Mouse (Mus musculus) olfactory bulb, adult 2 months (tissue): ENCODE results near the gene Rpl32. TPM values are rescaled to one million over a fixed set of nuclear protein-coding genes. Genes with fewer than 3 reads are reported as not detected.

Experiments
- H3K27ac ChIP-seq: fragments of 200-500 bp; 2 replicates; pipeline ENCODE4 v1.5.1; 2012; ENCODE audit warnings: low read depth, low read length; ENCODE audit not compliant: insufficient read depth
- H3K4me1 ChIP-seq: fragments of 200-500 bp; 2 replicates; pipeline ENCODE4 v1.6.1; 2012; ENCODE audit warnings: low read length; ENCODE audit not compliant: control insufficient read depth, insufficient read depth
- H3K4me3 ChIP-seq: fragments of 200-500 bp; 2 replicates; pipeline ENCODE4 v1.5.1; 2012; ENCODE audit warnings: mild to moderate bottlenecking, low read depth, low read length, moderate library complexity; ENCODE audit not compliant: insufficient read depth
- CTCF ChIP-seq: fragments of 200-500 bp; IDR thresholded peaks from 2 replicates; pipeline ENCODE4 v1.5.1; 2012; ENCODE audit warnings: low read depth, mild to moderate bottlenecking, low read length, moderate library complexity; ENCODE audit not compliant: insufficient read depth
- POLR2A ChIP-seq: fragments of 200-500 bp; IDR thresholded peaks from 2 replicates; pipeline ENCODE4 v1.6.1; 2012; ENCODE audit warnings: mild to moderate bottlenecking, low read depth, low read length, moderate library complexity; ENCODE audit not compliant: insufficient read depth
- WGBS: fragments of 180-500 bp; shearing (Covaris S2); methylation state at CpG from one replicate; pipeline ENCODE4 v1.1.7; 2018; 5-methylcytosine and 5-hydroxymethylcytosine counted together
- polyA plus RNA-seq: library from polyadenylated mRNA; stranded (reverse); fragments of >200 nt; gene quantifications from 2 replicates; pipeline ENCODE4 v1.2.4, GENCODE M21; 2012; ENCODE audit warnings: low replicate concordance; ENCODE audit not compliant: missing spikeins, insufficient read depth, insufficient read length

Gene Rpl32
- polyA plus RNA-seq, 1 experiment = 886 TPM

GRCm38 (mm10) chr6:115773966-115774413, 34.6 kb downstream of the Rpl32 start:
- TF ChIP-seq POLR2A (no peak), CTCF (no peak)
- no peak overlapping the region for H3K27ac ChIP-seq
- WGBS = 2% methylated on average over 14 of the region's 14 CpGs
- peaks cover 18% of the 10 kb centered on the region for H3K4me1 ChIP-seq
- peak overlapping the region; percentile 59 for H3K4me3 ChIP-seq

DNA sequence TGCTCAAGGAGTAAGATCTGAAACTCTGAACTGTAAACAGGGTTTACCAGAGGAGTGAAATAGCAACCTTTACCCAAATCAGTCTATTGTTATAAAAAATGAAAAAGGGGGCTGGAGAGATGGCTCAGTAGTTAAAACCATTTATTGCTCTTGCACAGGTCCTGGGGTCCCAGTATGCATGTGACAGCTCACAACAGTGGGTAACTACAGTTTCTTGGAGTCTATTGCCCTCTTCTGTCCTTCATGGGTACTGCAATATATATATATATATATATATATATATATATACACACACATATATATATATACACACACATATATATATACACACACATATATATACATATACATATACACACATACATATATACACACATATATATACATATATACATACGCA, 35.9 kb downstream of the Rpl32 start:
- TF ChIP-seq POLR2A = no peak
- TF ChIP-seq CTCF = no peak

DNA sequence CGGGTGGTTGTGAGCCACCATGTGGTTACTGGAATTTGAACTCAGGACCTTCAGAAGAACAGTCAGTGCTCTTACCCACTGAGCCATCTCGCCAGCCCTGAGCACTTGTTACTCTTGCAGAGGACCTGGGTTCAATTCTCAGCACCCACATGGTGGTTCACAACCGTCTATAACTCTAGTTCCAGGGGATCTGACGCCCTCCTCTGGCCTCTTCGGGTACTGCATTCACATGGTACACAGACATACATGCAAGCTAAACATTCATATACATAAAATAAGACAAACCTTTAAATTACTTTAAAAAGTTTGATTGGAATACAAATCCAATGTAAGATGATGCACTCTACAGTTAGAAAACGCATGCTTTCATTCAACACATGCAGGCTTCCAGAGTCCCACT, 36.3 kb downstream of the Rpl32 start:
- Histone ChIP-seq H3K4me3 (no peak overlapping the region), H3K4me1 (peaks cover 18% of the 10 kb centered on the region), H3K27ac (no peak overlapping the region)
- TF ChIP-seq POLR2A = no peak
- no peak for TF ChIP-seq CTCF
- 85% methylated on average over 6 of the region's 6 CpGs for WGBS

More for the DNA sequence above, 35.9 kb downstream of the Rpl32 start:
- H3K4me3 ChIP-seq = no peak overlapping the region
- H3K27ac ChIP-seq = no peak overlapping the region
- WGBS = 100% methylated on average over 1 of the region's 1 CpGs
- peaks cover 18% of the 10 kb centered on the region for H3K4me1 ChIP-seq

- Histone ChIP-seq H3K4me3 (no peak overlapping the region), H3K4me1 (peaks cover 16% of the 10 kb centered on the region), H3K27ac (no peak overlapping the region)
- TF ChIP-seq CTCF (no peak), POLR2A (no peak)
- WGBS = 81% methylated on average over 4 of the region's 4 CpGs
Observed at GRCm38 (mm10) chr6:115770852-115771251, 37.7 kb downstream of the Rpl32 start.

DNA sequence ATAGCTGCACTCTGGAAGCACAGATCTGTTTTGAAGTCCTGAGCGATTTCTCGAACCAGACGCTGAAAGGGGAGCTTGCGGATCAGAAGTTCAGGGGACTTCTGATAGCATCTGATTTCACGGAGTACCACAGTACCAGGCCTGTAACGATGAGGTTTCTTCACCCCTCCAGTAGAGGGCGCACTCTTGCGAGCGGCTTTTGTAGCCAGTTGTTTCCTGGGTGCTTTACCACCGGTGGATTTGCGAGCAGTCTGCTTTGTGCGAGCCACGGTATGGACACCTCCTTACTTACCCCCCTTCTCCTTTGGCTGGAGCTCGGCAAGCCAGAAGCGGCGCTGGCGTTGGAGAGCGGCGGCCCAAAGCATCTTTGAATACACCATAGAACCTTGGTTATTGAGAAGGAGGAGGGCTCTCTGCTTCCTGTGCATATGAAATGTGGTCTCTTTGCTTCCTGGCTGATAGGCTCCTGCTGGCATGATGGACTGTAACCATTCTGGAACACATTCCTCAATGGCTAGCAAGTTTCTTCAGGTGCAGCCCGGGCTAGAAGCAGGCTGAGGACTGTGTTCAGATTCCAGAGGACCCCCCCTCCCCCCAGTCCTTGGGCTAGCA, 38.4 kb downstream of the Rpl32 start:
- H3K4me3 ChIP-seq = no peak overlapping the region
- peaks cover 10% of the 10 kb centered on the region for H3K4me1 ChIP-seq
- H3K27ac ChIP-seq = no peak overlapping the region
- TF ChIP-seq CTCF = no peak
- no peak for TF ChIP-seq POLR2A
- 85% methylated on average over 20 of the region's 20 CpGs for WGBS

GRCm38 (mm10) chr6:115768207-115768606, 40.3 kb downstream of the Rpl32 start:
- peaks cover 5% of the 10 kb centered on the region for H3K4me1 ChIP-seq
- H3K27ac ChIP-seq = no peak overlapping the region
- whole genome bisulfite sequencing = 96% methylated on average over 4 of the region's 4 CpGs
- H3K4me3 ChIP-seq = no peak overlapping the region
- TF ChIP-seq CTCF (no peak), POLR2A (no peak)

- 66% methylated on average over 9 of the region's 9 CpGs for WGBS
- H3K27ac ChIP-seq = no peak overlapping the region
- TF ChIP-seq POLR2A = no peak
- TF ChIP-seq CTCF = no peak
- peaks cover 9% of the 10 kb centered on the region for H3K4me1 ChIP-seq
- no peak overlapping the region for H3K4me3 ChIP-seq
Observed at GRCm38 (mm10) chr6:115767357-115767756, 41.2 kb downstream of the Rpl32 start.

GRCm38 (mm10) chr6:115764179-115764578, 44.4 kb downstream of the Rpl32 start:
- 37% methylated on average over 7 of the region's 7 CpGs for WGBS
- H3K27ac ChIP-seq = no peak overlapping the region
- H3K4me3 ChIP-seq = no peak overlapping the region

GRCm38 (mm10) chr6:115761995-115762756, 46.4 kb downstream of the Rpl32 start, which contains the start of gene Tmem40:
Tmem40 (minus strand) TSS chr6:115762410.
- 15% methylated on average over 9 of the region's 9 CpGs for WGBS
- Histone ChIP-seq H3K27ac (peak within 1 kb of the TSS; percentile 56), H3K4me1 (peaks cover 13% of the 10 kb centered on the region), H3K4me3 (no peak within 1 kb of the TSS)
- no peak for TF ChIP-seq POLR2A

More at GRCm38 (mm10) chr6:115764179-115764578, 44.4 kb downstream of the Rpl32 start:
- H3K4me1 ChIP-seq = peaks cover 13% of the 10 kb centered on the region
- no peak for TF ChIP-seq CTCF
- no peak for TF ChIP-seq POLR2A
